Mouse (Mus musculus): ENCODE data around the gene Gm10775. TPM values are rescaled to one million over a fixed set of nuclear protein-coding genes. Genes with fewer than 3 reads are reported as not detected.

The Gm10775 gene
- polyA plus RNA-seq (2014; fragmentation: Illumina TruSeq; extraction: RNeasy Lipid Tissue Mini Kit (QIAGEN cat#74804); ENCODE audit: low read depth, low replicate concordance), result not detected

DNA sequence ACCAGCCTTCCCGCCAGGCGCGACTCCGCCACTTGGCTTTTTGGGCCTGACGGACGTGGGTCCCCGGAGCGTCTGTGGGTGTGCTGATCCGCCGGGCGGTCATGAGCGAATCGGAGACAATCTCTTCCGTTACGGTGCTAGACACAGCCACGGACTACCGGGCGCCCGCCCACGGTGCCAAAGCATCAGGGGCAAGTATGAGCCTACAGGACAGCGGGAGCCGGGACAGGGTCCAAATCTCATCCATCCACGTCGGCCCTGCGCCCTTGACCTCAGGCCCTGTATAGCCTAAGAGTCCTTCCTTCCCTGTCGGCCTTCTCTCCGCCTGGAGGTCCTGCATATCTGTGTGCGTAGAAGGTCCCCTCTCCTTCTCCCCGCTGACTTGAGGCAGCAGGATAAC lies at the start of gene Gm10775:
Gene Gm10775, plus strand, starts transcription at position 301 of the 400 bp plus-strand sequence.

DNA sequence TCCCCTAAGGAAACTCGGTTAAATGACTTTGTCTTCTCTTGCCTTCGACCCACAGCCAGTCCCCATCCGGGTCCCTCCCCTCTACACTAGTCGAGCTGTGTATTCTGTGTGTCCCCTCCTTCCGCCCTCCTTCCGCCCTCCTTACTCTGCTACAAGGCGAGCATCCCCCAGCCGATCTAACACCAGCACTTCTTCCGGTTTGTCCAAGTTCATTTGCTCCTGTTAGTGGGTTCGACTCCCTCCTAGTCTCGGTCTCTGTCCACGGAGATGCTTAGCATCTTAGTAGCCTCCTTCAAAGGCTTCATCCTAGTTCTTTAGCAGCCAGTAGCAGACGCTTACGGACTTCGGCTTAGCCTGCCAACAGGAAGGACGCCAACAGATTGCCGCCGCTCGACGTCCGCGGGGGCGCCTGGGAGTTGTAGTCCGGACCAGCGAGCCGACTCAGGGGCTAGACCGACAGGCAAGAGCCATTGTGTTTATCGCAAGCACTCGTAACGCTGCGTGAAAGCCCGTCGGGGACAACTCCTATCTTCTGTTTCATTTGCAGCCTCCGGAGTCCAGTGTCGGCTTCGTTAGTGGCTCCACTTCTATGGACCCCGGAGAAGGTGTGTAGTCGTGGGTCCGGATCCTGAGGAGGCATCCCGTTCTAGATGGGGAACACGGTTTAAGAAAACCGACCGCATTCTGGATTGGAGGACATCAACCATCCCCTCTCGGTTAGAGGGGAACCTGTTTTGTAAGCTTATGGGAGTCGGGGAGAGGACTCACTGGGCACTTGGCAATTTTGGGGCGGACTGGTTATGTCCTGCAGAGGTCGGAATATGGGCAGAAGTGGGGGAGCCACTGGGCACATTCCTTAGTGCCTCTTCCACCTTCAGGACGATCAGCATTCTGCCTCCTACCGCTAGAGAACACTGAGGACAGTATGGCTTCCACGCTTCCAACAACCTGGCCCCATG lies 19.3 kb downstream of the Gm10775 start, which contains the start of gene Zfp369:
Gene Zfp369, plus strand, starts transcription at position 432 of the 959 bp plus-strand sequence.

Other genes with a start within 250 kb of the Gm10775 start
- gene Spata31d1c, start 226.5 kb upstream of the Gm10775 start, polyA plus RNA-seq (2014; fragmentation: Illumina TruSeq; extraction: RNeasy Lipid Tissue Mini Kit (QIAGEN cat#74804); ENCODE audit: low read depth, low replicate concordance), result 0.31 TPM
- not detected for gene Prss47, start 206.8 kb upstream of the Gm10775 start, polyA plus RNA-seq (2014; fragmentation: Illumina TruSeq; extraction: RNeasy Lipid Tissue Mini Kit (QIAGEN cat#74804); ENCODE audit: low read depth, low replicate concordance)
- gene Mfsd14b, start 146.6 kb upstream of the Gm10775 start, polyA plus RNA-seq (2014; fragmentation: Illumina TruSeq; extraction: RNeasy Lipid Tissue Mini Kit (QIAGEN cat#74804); ENCODE audit: low read depth, low replicate concordance), result 36.1 TPM
- not detected for gene Olfr465-ps1, start 121.5 kb upstream of the Gm10775 start, polyA plus RNA-seq (2014; fragmentation: Illumina TruSeq; extraction: RNeasy Lipid Tissue Mini Kit (QIAGEN cat#74804); ENCODE audit: low read depth, low replicate concordance)
- gene Olfr466, start 109.3 kb upstream of the Gm10775 start, polyA plus RNA-seq (2014; fragmentation: Illumina TruSeq; extraction: RNeasy Lipid Tissue Mini Kit (QIAGEN cat#74804); ENCODE audit: low read depth, low replicate concordance), result not detected
- not detected for gene Nlrp4f, start 53.6 kb upstream of the Gm10775 start, polyA plus RNA-seq (2014; fragmentation: Illumina TruSeq; extraction: RNeasy Lipid Tissue Mini Kit (QIAGEN cat#74804); ENCODE audit: low read depth, low replicate concordance)
- 17.2 TPM for gene Zfp369, start 19.3 kb downstream of the Gm10775 start, polyA plus RNA-seq (2014; fragmentation: Illumina TruSeq; extraction: RNeasy Lipid Tissue Mini Kit (QIAGEN cat#74804); ENCODE audit: low read depth, low replicate concordance)